Mouse (Mus musculus): Measurements from ENCODE around the gene Coq9. TPM values are rescaled to one million over a fixed set of nuclear protein-coding genes. Genes with fewer than 3 reads are reported as not detected.

Gene Coq9
- polyA plus RNA-seq, 1 experiment from 2014 or later = 125 TPM

DNA sequence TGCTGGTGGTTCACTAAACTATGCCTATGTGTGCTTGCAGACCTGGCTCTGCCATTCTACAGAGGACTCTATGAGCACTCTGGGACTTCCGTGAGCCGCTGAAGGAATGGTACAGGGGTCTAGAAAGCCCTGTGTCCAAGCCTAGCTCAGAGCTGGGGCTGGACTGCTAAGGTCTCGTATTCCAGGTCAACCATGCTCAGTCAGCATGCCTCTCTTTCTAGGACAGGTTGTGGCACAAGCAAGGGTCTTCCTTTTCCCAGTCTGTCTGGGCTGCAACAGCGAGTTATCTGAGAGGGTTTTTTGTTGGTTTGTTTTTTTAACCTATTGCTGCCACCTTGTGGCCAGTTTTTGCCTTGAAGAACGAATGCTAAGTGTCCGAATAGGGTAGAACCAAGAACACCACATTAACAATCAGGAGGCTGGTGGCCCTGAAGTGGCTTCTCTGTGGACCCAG is 25.4 kb upstream of the Coq9 start:
- Histone ChIP-seq H3K9ac (ENCODE audit: low read depth, low read length) (no peak overlapping the region), H3K4me3 (ENCODE audit: low read depth, low read length) (no peak overlapping the region), H3K36me3 (ENCODE audit: control insufficient read depth, insufficient read depth, low read length) (no peaks in the 10 kb centered on the region), H3K27ac (ENCODE audit: low read depth, low read length) (no peak overlapping the region), H3K4me2 (peak overlapping the region; percentile 33; the same call in 1 of the 2 replicates), H3K9me3 (replicated peaks; ENCODE audit: control insufficient read depth, low read length) (no peaks in the 10 kb centered on the region), H3K4me1 (ENCODE audit: control insufficient read depth, insufficient read depth, low read length) (peaks cover 3% of the 10 kb centered on the region; the same call in 1 of the 2 replicates), H3K27me3 (ENCODE audit: control insufficient read depth, insufficient read depth, low read length) (0 out of 2 replicates have a peak, but pooled peaks cover 3% of the 10 kb centered on the region)
- WGBS (ENCODE audit: insufficient replicate concordance) = 31% methylated on average over 6 of the region's 6 CpGs
- ATAC-seq (replicated peaks; ENCODE audit: insufficient number of reproducible peaks, low FRiP score, low TSS enrichment) = peak; percentile 35; the same call in 1 of the 2 replicates

DNA sequence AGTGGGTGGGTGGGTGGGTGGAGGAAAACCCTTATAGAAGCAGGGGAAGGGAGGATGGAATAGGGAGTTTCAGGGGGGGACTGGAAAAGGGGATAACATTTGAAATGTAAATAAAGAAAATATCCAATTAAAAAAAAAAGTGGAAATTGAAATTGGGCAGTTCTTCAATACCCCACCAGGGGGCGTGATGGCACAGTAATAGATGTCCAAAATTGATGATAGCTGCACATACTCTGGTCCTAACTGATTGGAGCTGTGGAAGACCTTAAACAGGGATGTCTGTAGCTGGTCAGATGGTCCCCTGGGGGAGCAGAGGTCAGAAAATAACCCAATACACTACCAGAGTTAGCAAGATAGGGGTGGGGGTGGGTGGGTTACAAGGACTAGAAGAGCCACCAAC is 23.6 kb upstream of the Coq9 start:
- H3K9me3 ChIP-seq (replicated peaks; ENCODE audit: control insufficient read depth, low read length) = no peaks in the 10 kb centered on the region
- 0 out of 2 replicates have a peak, but pooled peaks cover 2% of the 10 kb centered on the region for H3K4me1 ChIP-seq (ENCODE audit: control insufficient read depth, insufficient read depth, low read length)
- H3K4me3 ChIP-seq (ENCODE audit: low read depth, low read length) = no peak overlapping the region
- no peak overlapping the region for H3K27ac ChIP-seq (ENCODE audit: low read depth, low read length)
- no peak overlapping the region for H3K9ac ChIP-seq (ENCODE audit: low read depth, low read length)
- H3K36me3 ChIP-seq (ENCODE audit: control insufficient read depth, insufficient read depth, low read length) = no peaks in the 10 kb centered on the region
- WGBS (ENCODE audit: insufficient replicate concordance) = 0% methylated on average over 1 of the region's 1 CpGs
- H3K27me3 ChIP-seq (ENCODE audit: control insufficient read depth, insufficient read depth, low read length) = 0 out of 2 replicates have a peak, but pooled peaks cover 3% of the 10 kb centered on the region
- ATAC-seq (replicated peaks; ENCODE audit: insufficient number of reproducible peaks, low FRiP score, low TSS enrichment) = no peak
- H3K4me2 ChIP-seq = no peak overlapping the region

DNA sequence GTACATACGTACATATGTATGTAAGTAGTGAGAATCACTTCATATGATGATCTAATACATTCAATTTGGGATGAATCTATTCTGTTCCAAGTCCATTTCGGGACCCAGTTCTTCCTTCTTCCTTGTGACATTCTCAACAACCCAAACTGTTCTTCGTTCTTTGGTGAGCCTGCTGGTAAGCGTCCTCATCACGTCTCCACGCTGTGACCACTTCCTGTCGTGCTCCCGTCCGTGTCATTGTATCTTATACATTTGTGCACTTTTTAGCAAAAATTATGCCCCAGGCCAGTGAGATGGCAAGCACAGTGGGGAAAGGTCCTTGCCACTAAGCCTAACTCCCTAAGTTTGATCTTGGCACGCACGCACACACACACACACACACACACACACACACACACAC is 20.2 kb upstream of the Coq9 start:
- no peaks in the 10 kb centered on the region for H3K4me1 ChIP-seq (ENCODE audit: control insufficient read depth, insufficient read depth, low read length)
- 86% methylated on average over 11 of the region's 11 CpGs for WGBS (ENCODE audit: insufficient replicate concordance)
- no peak overlapping the region for H3K4me2 ChIP-seq
- no peaks in the 10 kb centered on the region for H3K27me3 ChIP-seq (ENCODE audit: control insufficient read depth, insufficient read depth, low read length)
- no peak overlapping the region for H3K4me3 ChIP-seq (ENCODE audit: low read depth, low read length)
- no peak overlapping the region for H3K27ac ChIP-seq (ENCODE audit: low read depth, low read length)
- no peaks in the 10 kb centered on the region for H3K9me3 ChIP-seq (replicated peaks; ENCODE audit: control insufficient read depth, low read length)
- no peak for ATAC-seq (replicated peaks; ENCODE audit: insufficient number of reproducible peaks, low FRiP score, low TSS enrichment)
- peaks cover 5% of the 10 kb centered on the region for H3K36me3 ChIP-seq (ENCODE audit: control insufficient read depth, insufficient read depth, low read length)
- H3K9ac ChIP-seq (ENCODE audit: low read depth, low read length) = no peak overlapping the region

DNA sequence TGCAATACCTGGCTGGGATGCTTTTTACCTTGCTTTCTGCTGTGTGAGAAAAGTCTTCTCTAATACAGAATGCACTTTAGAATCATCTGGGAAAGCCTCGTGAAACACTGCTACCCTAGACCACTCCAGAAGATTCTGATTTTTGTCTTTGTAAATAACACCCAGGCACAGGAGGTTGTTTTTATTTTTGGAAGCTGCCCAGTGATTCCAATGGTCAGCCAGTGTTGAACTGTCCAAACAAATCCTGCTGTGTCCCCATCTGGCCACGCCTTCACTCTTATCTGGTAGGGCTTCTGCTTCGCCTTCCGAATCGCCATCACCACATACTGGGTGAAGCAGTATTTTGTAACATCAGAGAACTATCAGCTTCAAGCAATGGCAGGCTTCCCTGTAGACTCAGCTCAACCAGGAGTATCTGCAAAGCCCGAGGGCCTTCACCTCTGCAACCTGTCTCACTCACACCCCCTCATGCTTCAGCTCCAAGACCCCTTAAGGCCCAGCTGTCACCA is 18.4 kb upstream of the Coq9 start:
- Histone ChIP-seq H3K4me3 (ENCODE audit: low read depth, low read length) (no peak overlapping the region), H3K9me3 (replicated peaks; ENCODE audit: control insufficient read depth, low read length) (no peaks in the 10 kb centered on the region), H3K4me1 (ENCODE audit: control insufficient read depth, insufficient read depth, low read length) (no peaks in the 10 kb centered on the region), H3K27ac (ENCODE audit: low read depth, low read length) (no peak overlapping the region; the same call in 1 of the 2 replicates), H3K4me2 (no peak overlapping the region), H3K9ac (ENCODE audit: low read depth, low read length) (no peak overlapping the region), H3K36me3 (ENCODE audit: control insufficient read depth, insufficient read depth, low read length) (peaks cover 16% of the 10 kb centered on the region), H3K27me3 (ENCODE audit: control insufficient read depth, insufficient read depth, low read length) (no peaks in the 10 kb centered on the region)
- WGBS (ENCODE audit: insufficient replicate concordance) = 43% methylated on average over 6 of the region's 6 CpGs
- ATAC-seq (replicated peaks; ENCODE audit: insufficient number of reproducible peaks, low FRiP score, low TSS enrichment) = 0 out of 2 replicates have a peak, but pooled peaks have one; percentile 36

DNA sequence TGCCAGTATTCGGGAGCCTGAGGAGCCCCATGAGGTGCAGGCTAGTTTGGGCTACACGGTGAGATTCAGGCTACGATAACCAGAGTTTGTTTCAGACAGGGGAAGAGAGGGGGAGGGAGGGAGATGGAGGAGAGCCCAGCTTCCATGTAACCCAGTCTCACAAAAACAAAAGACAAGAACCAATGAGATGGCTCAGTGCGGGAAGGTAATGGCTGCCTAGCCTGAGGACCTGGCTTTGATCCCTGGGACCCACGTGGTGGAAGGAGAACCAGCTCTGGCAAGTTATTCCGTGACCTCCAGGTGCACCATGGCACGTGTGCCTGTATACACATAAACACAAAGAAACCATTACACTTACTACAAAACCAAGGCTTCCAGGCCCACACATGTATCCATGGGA is 17.6 kb upstream of the Coq9 start:
- no peak overlapping the region for H3K4me3 ChIP-seq (ENCODE audit: low read depth, low read length)
- no peak for ATAC-seq (replicated peaks; ENCODE audit: insufficient number of reproducible peaks, low FRiP score, low TSS enrichment)
- no peak overlapping the region for H3K9ac ChIP-seq (ENCODE audit: low read depth, low read length)
- H3K4me1 ChIP-seq (ENCODE audit: control insufficient read depth, insufficient read depth, low read length) = no peaks in the 10 kb centered on the region
- peaks cover 19% of the 10 kb centered on the region for H3K36me3 ChIP-seq (ENCODE audit: control insufficient read depth, insufficient read depth, low read length)
- H3K27ac ChIP-seq (ENCODE audit: low read depth, low read length) = no peak overlapping the region
- 90% methylated on average over 7 of the region's 7 CpGs for WGBS (ENCODE audit: insufficient replicate concordance)
- no peak overlapping the region for H3K4me2 ChIP-seq
- no peaks in the 10 kb centered on the region for H3K27me3 ChIP-seq (ENCODE audit: control insufficient read depth, insufficient read depth, low read length)
- no peaks in the 10 kb centered on the region for H3K9me3 ChIP-seq (replicated peaks; ENCODE audit: control insufficient read depth, low read length)

DNA sequence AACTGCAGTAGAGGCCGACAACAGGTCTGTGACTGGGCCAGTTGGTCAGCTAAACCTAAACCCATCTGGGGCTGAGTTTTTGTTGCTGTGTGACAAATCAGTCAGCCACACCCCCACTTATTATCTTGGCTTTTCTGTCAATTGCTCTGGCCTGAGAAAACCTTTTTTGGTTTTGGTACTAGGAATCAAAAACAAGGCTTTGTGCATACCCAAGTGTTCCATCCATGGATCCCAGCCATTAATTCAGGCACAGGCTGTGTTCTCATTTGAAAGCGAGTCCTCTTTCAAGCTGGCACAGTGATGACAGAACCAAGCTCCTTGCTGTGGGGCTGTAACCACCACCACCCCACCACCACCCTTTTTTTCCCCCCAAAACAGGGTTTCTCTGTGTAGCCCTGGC is 16.7 kb upstream of the Coq9 start:
- Histone ChIP-seq H3K4me1 (ENCODE audit: control insufficient read depth, insufficient read depth, low read length) (no peaks in the 10 kb centered on the region), H3K27me3 (ENCODE audit: control insufficient read depth, insufficient read depth, low read length) (no peaks in the 10 kb centered on the region), H3K27ac (ENCODE audit: low read depth, low read length) (no peak overlapping the region), H3K9me3 (replicated peaks; ENCODE audit: control insufficient read depth, low read length) (no peaks in the 10 kb centered on the region), H3K4me2 (no peak overlapping the region), H3K9ac (ENCODE audit: low read depth, low read length) (no peak overlapping the region), H3K36me3 (ENCODE audit: control insufficient read depth, insufficient read depth, low read length) (peaks cover 22% of the 10 kb centered on the region), H3K4me3 (ENCODE audit: low read depth, low read length) (no peak overlapping the region)
- WGBS (ENCODE audit: insufficient replicate concordance) = 89% methylated on average over 2 of the region's 2 CpGs
- ATAC-seq (replicated peaks; ENCODE audit: insufficient number of reproducible peaks, low FRiP score, low TSS enrichment) = no peak

DNA sequence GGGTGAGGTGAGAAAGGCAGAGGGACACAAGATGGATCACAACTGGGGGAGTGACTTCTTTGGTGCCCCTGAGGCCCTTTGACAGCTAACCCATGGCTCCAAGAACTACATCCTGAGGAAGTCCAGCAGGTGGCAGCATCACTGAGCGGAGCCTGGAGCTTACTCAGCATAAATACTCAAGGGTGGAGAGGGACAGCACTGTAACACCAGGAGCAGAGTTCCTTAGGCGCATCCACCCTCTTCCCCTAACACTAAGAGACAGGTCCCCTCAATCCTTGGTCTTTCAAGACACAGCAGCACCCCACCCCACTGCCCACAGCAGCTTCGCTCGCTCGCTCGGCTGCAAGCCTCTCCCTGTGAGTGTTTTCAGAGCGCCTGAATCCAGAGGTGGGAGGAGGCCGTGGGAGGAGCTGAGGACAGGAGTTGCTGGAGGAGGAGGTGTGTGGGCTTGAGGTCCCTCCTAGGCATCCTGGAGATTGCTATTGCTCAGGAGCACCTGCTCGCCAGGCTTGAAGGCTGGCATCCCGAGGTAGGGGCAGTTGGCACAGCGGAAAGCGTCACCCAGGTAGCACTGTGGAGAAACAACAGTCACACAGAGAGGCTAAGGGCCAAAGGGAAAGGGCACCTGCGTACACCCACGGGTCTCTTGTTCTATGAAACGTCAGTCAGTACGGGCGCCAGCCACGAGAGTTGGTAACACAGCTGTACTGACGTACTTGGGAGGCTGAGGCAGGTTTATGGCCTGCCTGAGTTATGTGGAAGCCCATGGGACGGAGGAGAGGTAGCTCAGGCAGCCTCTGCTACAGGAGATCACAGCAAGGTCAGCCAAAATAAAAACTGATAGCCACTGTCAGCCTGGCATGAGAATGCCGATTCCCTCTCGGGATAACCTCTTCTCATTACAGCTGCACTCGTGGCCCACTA is 15.2 kb upstream of the Coq9 start:
- WGBS (ENCODE audit: insufficient replicate concordance) = 74% methylated on average over 23 of the region's 23 CpGs
- Histone ChIP-seq H3K36me3 (ENCODE audit: control insufficient read depth, insufficient read depth, low read length) (peaks cover 26% of the 10 kb centered on the region), H3K9me3 (replicated peaks; ENCODE audit: control insufficient read depth, low read length) (no peaks in the 10 kb centered on the region), H3K4me2 (no peak overlapping the region), H3K27ac (ENCODE audit: low read depth, low read length) (no peak overlapping the region), H3K4me1 (ENCODE audit: control insufficient read depth, insufficient read depth, low read length) (no peaks in the 10 kb centered on the region), H3K27me3 (ENCODE audit: control insufficient read depth, insufficient read depth, low read length) (no peaks in the 10 kb centered on the region), H3K9ac (ENCODE audit: low read depth, low read length) (0 out of 2 replicates have a peak overlapping the region, but pooled peaks have one; percentile 16), H3K4me3 (ENCODE audit: low read depth, low read length) (no peak overlapping the region)
- peak; percentile 60; the same call in 1 of the 2 replicates for ATAC-seq (replicated peaks; ENCODE audit: insufficient number of reproducible peaks, low FRiP score, low TSS enrichment)

DNA sequence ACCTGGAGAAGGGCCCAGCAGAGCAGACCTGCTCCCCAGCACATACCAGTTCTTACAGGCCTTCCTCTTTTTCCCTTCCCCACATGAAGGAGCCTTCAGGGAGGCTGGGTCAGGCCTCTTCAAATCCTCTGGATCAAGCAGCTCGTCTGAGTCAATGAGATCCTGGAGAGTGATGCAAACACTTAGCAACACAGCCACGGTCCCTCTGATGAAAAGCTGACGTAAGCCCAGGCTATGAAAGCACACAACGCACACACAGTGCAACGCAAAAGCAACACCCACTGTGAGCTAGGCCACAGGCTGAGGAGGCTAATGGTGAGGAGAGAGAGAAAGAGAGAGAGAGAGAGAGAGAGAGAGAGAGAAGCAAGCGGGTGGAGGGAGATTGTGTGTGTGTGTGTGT is 13.0 kb upstream of the Coq9 start:
- H3K4me2 ChIP-seq = no peak overlapping the region
- H3K27me3 ChIP-seq (ENCODE audit: control insufficient read depth, insufficient read depth, low read length) = no peaks in the 10 kb centered on the region
- H3K27ac ChIP-seq (ENCODE audit: low read depth, low read length) = no peak overlapping the region
- no peaks in the 10 kb centered on the region for H3K9me3 ChIP-seq (replicated peaks; ENCODE audit: control insufficient read depth, low read length)
- WGBS (ENCODE audit: insufficient replicate concordance) = 90% methylated on average over 6 of the region's 6 CpGs
- no peak for ATAC-seq (replicated peaks; ENCODE audit: insufficient number of reproducible peaks, low FRiP score, low TSS enrichment)
- peaks cover 31% of the 10 kb centered on the region for H3K36me3 ChIP-seq (ENCODE audit: control insufficient read depth, insufficient read depth, low read length)
- no peak overlapping the region for H3K9ac ChIP-seq (ENCODE audit: low read depth, low read length)
- H3K4me1 ChIP-seq (ENCODE audit: control insufficient read depth, insufficient read depth, low read length) = no peaks in the 10 kb centered on the region
- no peak overlapping the region for H3K4me3 ChIP-seq (ENCODE audit: low read depth, low read length)

Measured in heart, embryonic 11.5 days (tissue).